Mouse (Mus musculus) intestine, postnatal 0 days (tissue): ENCODE data around the gene Klrb1c. TPM values are rescaled to one million over a fixed set of nuclear protein-coding genes. Genes with fewer than 3 reads are reported as not detected.
A peak's percentile ranks its signal among the peaks of the same experiment; 100 is the strongest.
"Not testable (repeated sequence)": the region's sequence is repeated elsewhere in the genome, so short reads cannot be mapped to it uniquely, and the experiment has no call there.

Source experiments
- ATAC-seq: fragments of 200-750 bp; cut with Nextera tagmentation; 2 replicates; pipeline ENCODE4 v1.8.0; 2017; ENCODE audit warnings: mild to moderate bottlenecking, moderate TSS enrichment, moderate library complexity
- H3K27ac ChIP-seq: fragments of 300-500 bp; sonication (generic); 2 replicates; pipeline ENCODE4 v1.5.1; 2014; ENCODE audit warnings: mild to moderate bottlenecking, low read depth, low read length, moderate library complexity
- H3K27me3 ChIP-seq: fragments of 300-500 bp; sonication (generic); replicated peaks from 2 replicates; pipeline ENCODE4 v1.6.1; 2014; ENCODE audit warnings: low read length, mixed read lengths; ENCODE audit not compliant: control insufficient read depth, insufficient read depth
- H3K36me3 ChIP-seq: fragments of 300-500 bp; sonication (generic); 2 replicates; pipeline ENCODE4 v1.6.1; 2014; ENCODE audit warnings: mild to moderate bottlenecking, moderate library complexity; ENCODE audit not compliant: control insufficient read depth, insufficient read depth
- H3K4me1 ChIP-seq: fragments of 300-500 bp; sonication (generic); replicated peaks from 2 replicates; pipeline ENCODE4 v1.6.1; 2014; ENCODE audit warnings: antibody characterized with exemption, low read length, mixed read lengths; ENCODE audit not compliant: control insufficient read depth, insufficient read depth
- H3K4me2 ChIP-seq: fragments of 300-500 bp; sonication (generic); replicated peaks from 2 replicates; pipeline ENCODE4 v1.6.1; 2014; ENCODE audit warnings: low read depth, mild to moderate bottlenecking, moderate library complexity
- H3K4me3 ChIP-seq: fragments of 300-500 bp; sonication (generic); 2 replicates; pipeline ENCODE4 v1.5.1; 2014; ENCODE audit warnings: low read depth, low read length
- H3K9ac ChIP-seq: fragments of 300-500 bp; sonication (generic); 2 replicates; pipeline ENCODE4 v1.6.1; 2014; ENCODE audit warnings: mild to moderate bottlenecking, low read depth, low read length
- H3K9me3 ChIP-seq: fragments of 300-500 bp; sonication (generic); 2 replicates; pipeline ENCODE4 v1.6.1; 2016; ENCODE audit warnings: mixed run types; ENCODE audit not compliant: control insufficient read depth
- CTCF ChIP-seq: sonication (generic); IDR thresholded peaks from 2 replicates; pipeline ENCODE4 v1.5.1; 2016; ENCODE audit warnings: low read depth, mild to moderate bottlenecking, control low read depth, antibody characterized with exemption, moderate library complexity
- WGBS: fragments of 180-500 bp; shearing (Covaris S2); extraction: QIAGEN DNeasy Blood & Tissue Kit; methylation state at CpG from one replicate; pipeline ENCODE4 v1.1.7; 2014; 5-methylcytosine and 5-hydroxymethylcytosine counted together
- polyA plus RNA-seq: library from polyadenylated mRNA; unstranded; fragments of >200 nt; fragmentation: Nextera tagmentation; extraction: Ambion mirVana; gene quantifications from 2 replicates; pipeline ENCODE4 v1.2.1, GENCODE M21; 2015

Klrb1c gene
- polyA plus RNA-seq, 1 experiment from 2014 or later: 0.27 TPM

- 60% methylated on average over 6 of the region's 6 CpGs for WGBS
- not testable (repeated sequence) for H3K4me1 ChIP-seq, H3K9ac ChIP-seq, H3K27ac ChIP-seq, H3K4me3 ChIP-seq, H3K27me3 ChIP-seq, ATAC-seq, H3K4me2 ChIP-seq, H3K9me3 ChIP-seq, H3K36me3 ChIP-seq
- TF ChIP-seq CTCF: peak; percentile 78
Observed at GRCm38 (mm10) chr6:128766486-128767254, 22.3 kb downstream of the Klrb1c start.

- ATAC-seq: no peak
- Histone ChIP-seq H3K9ac (no peak overlapping the region), H3K4me2 (no peak overlapping the region), H3K9me3 (no peaks in the 10 kb centered on the region), H3K27ac (no peak overlapping the region), H3K36me3 (no peaks in the 10 kb centered on the region), H3K4me3 (no peak overlapping the region), H3K4me1 (no peaks in the 10 kb centered on the region), H3K27me3 (no peaks in the 10 kb centered on the region)
- 83% methylated on average over 1 of the region's 1 CpGs for WGBS
- no peak for TF ChIP-seq CTCF
Observed at GRCm38 (mm10) chr6:128765211-128765610, 23.8 kb downstream of the Klrb1c start.

GRCm38 (mm10) chr6:128764598-128764997, 24.4 kb downstream of the Klrb1c start:
- peak overlapping the region; percentile 53 for H3K4me2 ChIP-seq
- no peaks in the 10 kb centered on the region for H3K27me3 ChIP-seq
- no peak overlapping the region for H3K27ac ChIP-seq
- 22% methylated on average over 5 of the region's 5 CpGs for WGBS
- no peaks in the 10 kb centered on the region for H3K4me1 ChIP-seq
- no peak overlapping the region for H3K9ac ChIP-seq
- ATAC-seq: no peak
- peak overlapping the region; percentile 23 for H3K4me3 ChIP-seq
- H3K36me3 ChIP-seq: no peaks in the 10 kb centered on the region
- H3K9me3 ChIP-seq: no peaks in the 10 kb centered on the region
- no peak for TF ChIP-seq CTCF

GRCm38 (mm10) chr6:128763736-128764523, 25.1 kb downstream of the Klrb1c start:
- ATAC-seq: peak; percentile 93
- no peaks in the 10 kb centered on the region for H3K4me1 ChIP-seq
- H3K4me2 ChIP-seq: peak overlapping the region; percentile 78
- H3K9me3 ChIP-seq: no peaks in the 10 kb centered on the region
- H3K36me3 ChIP-seq: no peaks in the 10 kb centered on the region
- no peaks in the 10 kb centered on the region for H3K27me3 ChIP-seq
- WGBS: under 1% methylated on average over 29 of the region's 30 CpGs
- H3K9ac ChIP-seq: peak overlapping the region; percentile 50; the same call in 1 of the 2 replicates
- peak; percentile 89 for TF ChIP-seq CTCF
- peak overlapping the region; percentile 51 for H3K4me3 ChIP-seq
- H3K27ac ChIP-seq: no peak overlapping the region; the same call in 1 of the 2 replicates

- Histone ChIP-seq H3K4me2 (peak overlapping the region; percentile 78), H3K4me3 (peak overlapping the region; percentile 51; the same call in 1 of the 2 replicates)
- H3K4me1 ChIP-seq, H3K27ac ChIP-seq, ATAC-seq, H3K27me3 ChIP-seq, H3K9me3 ChIP-seq, H3K9ac ChIP-seq, H3K36me3 ChIP-seq: not testable (repeated sequence)
- 77% methylated on average over 10 of the region's 10 CpGs for WGBS
Observed at GRCm38 (mm10) chr6:128762892-128763670, 25.9 kb downstream of the Klrb1c start.

GRCm38 (mm10) chr6:128761144-128761540, 27.9 kb downstream of the Klrb1c start:
- no peak for TF ChIP-seq CTCF

More at GRCm38 (mm10) chr6:128761144-128761540, 27.9 kb downstream of the Klrb1c start:
- Histone ChIP-seq H3K27ac (no peak overlapping the region), H3K4me2 (peak overlapping the region; percentile 66), H3K27me3 (no peaks in the 10 kb centered on the region), H3K4me3 (peak overlapping the region; percentile 64), H3K9me3 (no peaks in the 10 kb centered on the region), H3K36me3 (no peaks in the 10 kb centered on the region), H3K9ac (no peak overlapping the region), H3K4me1 (no peaks in the 10 kb centered on the region)
- WGBS: 34% methylated on average over 5 of the region's 5 CpGs
- no peak for ATAC-seq
